Mouse (Mus musculus) cerebellum, adult (tissue): Measurements from ENCODE around the gene Lce1a2.
"Not testable (repeated sequence)": the region's sequence is repeated elsewhere in the genome, so short reads cannot be mapped to it uniquely, and the experiment has no call there.

Experiments
- ATAC-seq: cut with Nextera tagmentation; 2 replicates; pipeline ENCODE4 v1.9.2; 2017; ENCODE audit warnings: mild to moderate bottlenecking, moderate library complexity, mixed read lengths; ENCODE audit not compliant: insufficient number of reproducible peaks, low FRiP score, low TSS enrichment

Gene Lce1a2

GRCm38 (mm10) chr3:92670215-92670614 is at the start of gene Lce1a2:
Gene Lce1a2, minus strand, starts transcription at chr3:92670315.
- ATAC-seq, result no peak

- ATAC-seq, result no peak
These were observed 45.0 kb upstream of the Lce1a2 start for GRCm38 (mm10) chr3:92715122-92715521.

GRCm38 (mm10) chr3:92708974-92709373 is 38.9 kb upstream of the Lce1a2 start, which contains the start of gene Lce1e:
Gene Lce1e, minus strand, starts transcription at chr3:92709074.
- no peak for ATAC-seq

- no peak for ATAC-seq
These were observed 24.5 kb upstream of the Lce1a2 start for GRCm38 (mm10) chr3:92694613-92695012.

GRCm38 (mm10) chr3:92691688-92692087 is 21.6 kb upstream of the Lce1a2 start:
- ATAC-seq, result no peak

GRCm38 (mm10) chr3:92689154-92689553 is 19.0 kb upstream of the Lce1a2 start:
- ATAC-seq, result not testable (repeated sequence)

- no peak for ATAC-seq
These were observed 17.0 kb upstream of the Lce1a2 start, which contains the start of gene Lce1d for GRCm38 (mm10) chr3:92687110-92687509. Gene Lce1d, minus strand, starts transcription at chr3:92687210.

GRCm38 (mm10) chr3:92678947-92679346 is 8.8 kb upstream of the Lce1a2 start, which contains the start of gene Lce1c:
Gene Lce1c, plus strand, starts transcription at chr3:92679247.
- no peak for ATAC-seq

- ATAC-seq, result no peak
These were observed 13.3 kb downstream of the Lce1a2 start, which contains the start of gene Lce1b for GRCm38 (mm10) chr3:92656826-92657225. Gene Lce1b, minus strand, starts transcription at chr3:92656926.

GRCm38 (mm10) chr3:92648207-92648606 is 21.9 kb downstream of the Lce1a2 start, which contains the start of gene Lce1a1:
Gene Lce1a1, minus strand, starts transcription at chr3:92648307.
- no peak for ATAC-seq

GRCm38 (mm10) chr3:92639854-92640253 is 30.3 kb downstream of the Lce1a2 start:
- ATAC-seq, result no peak

GRCm38 (mm10) chr3:92638653-92638991 is 31.5 kb downstream of the Lce1a2 start:
- ATAC-seq, result no peak

- no peak for ATAC-seq
These were observed 32.1 kb downstream of the Lce1a2 start for GRCm38 (mm10) chr3:92637745-92638652.

GRCm38 (mm10) chr3:92621560-92621959 is 48.6 kb downstream of the Lce1a2 start, which contains the start of gene Lce6a:
Gene Lce6a, minus strand, starts transcription at chr3:92621660.
- no peak for ATAC-seq
